Mouse (Mus musculus) lung, embryonic 15.5 days (tissue): ENCODE data around the gene Ciz1. TPM values are rescaled to one million over a fixed set of nuclear protein-coding genes. Genes with fewer than 3 reads are reported as not detected.

Source experiments
- ATAC-seq: fragments of 200-750 bp; cut with Nextera tagmentation; 2 replicates; pipeline ENCODE4 v1.8.0; 2017; ENCODE audit warnings: moderate number of reproducible peaks, borderline replicate concordance; ENCODE audit not compliant: low FRiP score, low TSS enrichment; ENCODE audit errors: extremely low read depth
- H3K27ac ChIP-seq: fragments of 300-500 bp; sonication (generic); 2 replicates; pipeline ENCODE4 v1.5.1; 2015; ENCODE audit warnings: moderate library complexity, mild to moderate bottlenecking, inconsistent platforms
- H3K27me3 ChIP-seq: fragments of 300-500 bp; sonication (generic); 2 replicates; pipeline ENCODE4 v1.6.1; 2015; ENCODE audit warnings: inconsistent platforms
- H3K36me3 ChIP-seq: fragments of 300-500 bp; sonication (generic); 2 replicates; pipeline ENCODE4 v1.6.1; 2015; ENCODE audit warnings: inconsistent platforms
- H3K4me1 ChIP-seq: fragments of 300-500 bp; sonication (generic); 2 replicates; pipeline ENCODE4 v1.6.1; 2015; ENCODE audit warnings: inconsistent platforms
- H3K4me2 ChIP-seq: fragments of 300-500 bp; sonication (generic); 2 replicates; pipeline ENCODE4 v1.6.1; 2015; ENCODE audit warnings: inconsistent platforms, mild to moderate bottlenecking, moderate library complexity
- H3K4me3 ChIP-seq: fragments of 300-500 bp; sonication (generic); 2 replicates; pipeline ENCODE4 v1.5.1; 2015; ENCODE audit warnings: mild to moderate bottlenecking, inconsistent platforms
- H3K9ac ChIP-seq: fragments of 300-500 bp; sonication (generic); 2 replicates; pipeline ENCODE4 v1.6.1; 2015; ENCODE audit warnings: inconsistent platforms
- H3K9me3 ChIP-seq: fragments of 300-500 bp; sonication (generic); 2 replicates; pipeline ENCODE4 v1.6.1; 2016; ENCODE audit warnings: inconsistent platforms
- WGBS: fragments of 180-500 bp; shearing (Covaris S2); methylation state at CpG from one replicate; pipeline ENCODE4 v1.1.7; 2015; 5-methylcytosine and 5-hydroxymethylcytosine counted together
- polyA plus RNA-seq: library from polyadenylated mRNA; unstranded; fragments of >200 nt; fragmentation: Nextera tagmentation; extraction: Ambion mirVana; gene quantifications from 2 replicates; pipeline ENCODE4 v1.2.1, GENCODE M21; 2015

Gene Ciz1
- polyA plus RNA-seq, 1 experiment from 2014 or later: 47.7 TPM

DNA sequence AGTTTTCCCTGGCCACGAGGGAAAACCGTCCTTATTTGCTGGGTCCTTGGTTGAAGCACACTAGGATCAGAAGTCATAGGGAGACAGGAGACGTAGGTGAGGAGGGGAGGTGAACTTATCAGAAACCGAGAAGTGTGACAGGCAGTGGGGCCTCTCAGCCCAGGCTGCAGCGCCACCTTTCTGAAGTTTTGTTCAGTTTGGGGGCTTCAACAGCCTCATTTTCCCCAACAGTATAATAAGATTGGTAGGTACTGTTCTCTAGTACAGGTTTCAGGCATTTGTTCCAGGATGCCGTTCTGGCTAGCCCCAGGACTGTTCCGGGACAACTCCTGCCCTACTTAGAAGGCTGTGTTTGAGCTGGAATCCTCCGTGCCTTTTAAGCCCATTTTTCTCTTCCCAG is 42.8 kb downstream of the Ciz1 start:
- no peaks in the 10 kb centered on the region for H3K27me3 ChIP-seq
- H3K4me2 ChIP-seq: peak overlapping the region; percentile 88
- peaks cover 15% of the 10 kb centered on the region for H3K4me1 ChIP-seq
- no peaks in the 10 kb centered on the region for H3K9me3 ChIP-seq
- peak overlapping the region; percentile 72 for H3K9ac ChIP-seq
- H3K36me3 ChIP-seq: no peaks in the 10 kb centered on the region
- WGBS: 2% methylated on average over 8 of the region's 8 CpGs
- peak overlapping the region; percentile 78 for H3K4me3 ChIP-seq
- ATAC-seq: no peak
- H3K27ac ChIP-seq: peak overlapping the region; percentile 96

DNA sequence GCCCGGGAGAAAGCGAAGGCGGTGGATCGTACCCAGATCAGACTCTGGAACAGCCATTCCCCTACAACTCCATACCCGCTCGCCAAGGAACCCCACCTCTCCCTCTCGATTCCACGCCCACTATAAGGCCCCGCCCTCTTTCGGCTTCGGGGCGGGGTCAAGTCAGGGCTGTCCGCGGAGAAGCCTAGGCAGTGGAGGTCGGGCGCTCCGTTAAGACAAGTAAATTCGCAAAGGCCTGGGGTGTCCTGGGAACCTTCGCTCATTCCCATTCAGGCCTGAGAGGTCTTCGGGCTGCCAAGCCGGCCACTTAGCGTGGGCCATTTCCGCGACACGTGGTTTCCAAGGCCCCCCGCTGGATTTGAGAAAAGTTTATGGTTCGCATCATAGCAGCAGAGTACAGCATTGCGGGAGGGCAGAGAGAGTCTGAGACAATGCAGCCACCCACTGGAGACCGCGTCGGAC is 43.4 kb downstream of the Ciz1 start, which contains the start of gene Ptges2:
Gene Ptges2, plus strand, starts transcription at position 413 of the 462 bp plus-strand sequence.
- Histone ChIP-seq H3K4me1 (peaks cover 15% of the 10 kb centered on the region), H3K36me3 (no peaks in the 10 kb centered on the region), H3K9ac (peak within 1 kb of the TSS; percentile 72), H3K27me3 (no peaks in the 10 kb centered on the region), H3K9me3 (no peaks in the 10 kb centered on the region), H3K27ac (peak within 1 kb of the TSS; percentile 96), H3K4me2 (peak within 1 kb of the TSS; percentile 88), H3K4me3 (peak within 1 kb of the TSS; percentile 78)
- ATAC-seq: peak; percentile 92
- WGBS: under 1% methylated on average over 31 of the region's 31 CpGs

DNA sequence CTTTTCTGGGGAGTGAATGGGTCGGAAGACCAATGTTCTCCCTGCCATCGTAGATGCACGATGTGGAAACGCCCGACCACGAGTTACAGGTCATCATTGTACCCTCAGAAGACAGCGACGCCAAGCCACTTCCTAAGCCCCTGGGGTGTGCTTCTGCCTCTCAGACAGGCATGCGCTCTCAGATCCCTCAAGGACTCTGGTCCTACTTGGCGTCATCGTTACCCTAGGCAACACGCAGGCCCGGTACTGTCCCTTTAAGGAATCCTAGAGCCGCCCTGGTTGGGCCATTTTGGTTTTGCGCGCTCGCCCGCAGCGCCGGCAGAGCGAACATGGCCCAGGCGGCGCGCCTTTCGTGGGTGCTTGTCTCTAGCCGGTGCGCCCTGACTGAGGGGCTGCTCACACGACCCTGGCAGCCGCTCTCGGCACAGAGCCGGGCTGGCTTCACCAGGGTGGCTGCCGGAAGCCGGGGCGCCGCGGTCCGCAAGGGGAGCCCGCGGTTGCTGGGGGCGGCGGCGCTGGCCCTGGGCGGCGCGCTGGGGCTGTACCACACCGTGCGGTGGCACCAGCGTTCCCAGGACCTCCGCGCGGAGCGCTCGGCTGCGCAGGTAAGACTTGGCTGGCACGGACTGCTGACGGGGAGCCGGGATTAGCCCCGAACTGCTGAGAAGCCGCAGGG is 44.0 kb downstream of the Ciz1 start:
- Histone ChIP-seq H3K9ac (peak overlapping the region; percentile 72), H3K27ac (peak overlapping the region; percentile 96), H3K4me1 (peaks cover 15% of the 10 kb centered on the region), H3K4me3 (peak overlapping the region; percentile 78), H3K9me3 (no peaks in the 10 kb centered on the region), H3K27me3 (no peaks in the 10 kb centered on the region), H3K4me2 (peak overlapping the region; percentile 88), H3K36me3 (0 out of 2 replicates have a peak, but pooled peaks cover 3% of the 10 kb centered on the region)
- peak; percentile 95 for ATAC-seq
- under 1% methylated on average over 59 of the region's 59 CpGs for WGBS

DNA sequence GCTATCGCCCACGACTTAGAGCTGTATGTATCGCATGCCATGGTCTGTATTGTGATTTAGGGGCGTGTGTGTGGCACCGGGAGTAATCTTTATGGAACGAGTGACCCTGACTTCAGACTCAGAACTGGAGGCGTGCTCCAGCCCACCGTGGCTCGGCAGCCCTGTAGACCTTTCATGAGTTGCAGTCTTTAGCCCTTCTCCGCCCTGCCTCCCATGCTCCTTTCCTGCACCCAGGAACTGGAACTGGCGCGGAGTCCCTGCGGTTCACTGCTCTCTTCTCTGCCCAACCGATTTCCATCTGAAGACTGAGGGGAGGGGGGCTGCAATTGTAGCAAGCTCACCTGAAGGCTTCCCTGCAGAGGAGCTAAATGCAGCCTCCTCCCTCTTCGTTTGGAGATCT is 44.6 kb downstream of the Ciz1 start:
- no peaks in the 10 kb centered on the region for H3K27me3 ChIP-seq
- peak overlapping the region; percentile 88 for H3K4me2 ChIP-seq
- no peaks in the 10 kb centered on the region for H3K9me3 ChIP-seq
- under 1% methylated on average over 15 of the region's 15 CpGs for WGBS
- peak overlapping the region; percentile 72 for H3K9ac ChIP-seq
- 0 out of 2 replicates have a peak, but pooled peaks cover 5% of the 10 kb centered on the region for H3K36me3 ChIP-seq
- peaks cover 15% of the 10 kb centered on the region for H3K4me1 ChIP-seq
- H3K27ac ChIP-seq: no peak overlapping the region
- ATAC-seq: no peak
- peak overlapping the region; percentile 78 for H3K4me3 ChIP-seq

DNA sequence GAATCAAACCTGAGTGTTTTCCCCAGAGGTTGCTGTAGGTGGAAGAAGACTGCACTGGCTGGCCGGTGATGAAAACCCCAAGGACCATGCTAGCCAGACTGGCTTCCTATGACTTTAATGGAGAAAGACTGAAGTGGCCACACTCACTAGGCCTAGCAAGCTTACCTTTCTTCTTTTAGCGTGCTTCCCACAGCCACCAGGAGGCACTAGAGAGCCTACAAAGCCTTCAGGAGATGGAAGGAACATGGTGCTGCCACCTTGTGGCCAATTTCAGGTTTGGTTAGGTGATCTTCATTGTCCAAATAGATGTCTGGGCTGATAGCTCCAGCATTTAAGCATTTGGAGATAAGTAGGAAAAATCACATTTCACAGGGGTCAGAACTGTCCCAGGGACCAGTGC is 52.5 kb downstream of the Ciz1 start:
- ATAC-seq: no peak

DNA sequence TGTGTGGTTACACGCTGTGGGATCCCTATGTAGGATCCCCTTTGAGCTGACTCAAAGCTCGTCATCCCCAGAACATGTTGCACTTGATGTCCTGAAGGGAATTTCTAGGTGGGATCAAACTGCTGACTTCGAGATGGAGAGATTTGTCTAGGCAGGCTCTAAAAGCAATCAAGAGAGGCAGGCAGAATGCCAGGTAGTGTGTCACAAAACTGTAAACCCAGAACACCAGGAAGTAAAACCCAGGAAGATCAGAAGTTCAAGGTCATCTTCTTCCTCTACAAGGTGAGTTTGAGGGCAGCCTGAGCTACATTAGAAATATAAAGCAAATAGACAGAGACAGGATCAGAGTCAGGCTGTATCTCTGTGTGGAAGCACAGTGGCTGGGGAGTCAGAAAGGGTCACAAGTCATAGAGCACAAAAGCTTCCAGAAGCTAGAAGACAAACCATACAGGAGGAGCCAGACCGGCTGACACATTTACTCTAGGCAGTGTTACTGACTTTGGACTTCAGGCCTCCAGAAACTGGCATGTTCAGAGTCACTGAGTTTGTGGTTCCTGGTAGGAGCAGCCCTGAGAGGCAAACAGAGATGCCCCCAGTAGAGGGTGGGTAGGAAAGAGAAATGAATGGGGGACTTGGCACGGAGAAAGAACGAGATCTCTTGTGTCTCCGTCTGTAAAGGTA is 55.2 kb downstream of the Ciz1 start:
- Histone ChIP-seq H3K4me3 (no peak overlapping the region), H3K36me3 (peaks cover 7% of the 10 kb centered on the region), H3K4me2 (no peak overlapping the region), H3K4me1 (peaks cover 7% of the 10 kb centered on the region; the same call in 1 of the 2 replicates), H3K9ac (no peak overlapping the region), H3K9me3 (no peaks in the 10 kb centered on the region), H3K27me3 (no peaks in the 10 kb centered on the region), H3K27ac (no peak overlapping the region)
- ATAC-seq: no peak
- 75% methylated on average over 7 of the region's 7 CpGs for WGBS

More for the DNA sequence above, 52.5 kb downstream of the Ciz1 start:
- Histone ChIP-seq H3K27ac (no peak overlapping the region), H3K4me1 (peaks cover 7% of the 10 kb centered on the region; the same call in 1 of the 2 replicates), H3K36me3 (peaks cover 14% of the 10 kb centered on the region), H3K27me3 (no peaks in the 10 kb centered on the region), H3K4me2 (no peak overlapping the region), H3K9ac (no peak overlapping the region), H3K4me3 (no peak overlapping the region), H3K9me3 (no peaks in the 10 kb centered on the region)
- 19% methylated on average over 2 of the region's 2 CpGs for WGBS

DNA sequence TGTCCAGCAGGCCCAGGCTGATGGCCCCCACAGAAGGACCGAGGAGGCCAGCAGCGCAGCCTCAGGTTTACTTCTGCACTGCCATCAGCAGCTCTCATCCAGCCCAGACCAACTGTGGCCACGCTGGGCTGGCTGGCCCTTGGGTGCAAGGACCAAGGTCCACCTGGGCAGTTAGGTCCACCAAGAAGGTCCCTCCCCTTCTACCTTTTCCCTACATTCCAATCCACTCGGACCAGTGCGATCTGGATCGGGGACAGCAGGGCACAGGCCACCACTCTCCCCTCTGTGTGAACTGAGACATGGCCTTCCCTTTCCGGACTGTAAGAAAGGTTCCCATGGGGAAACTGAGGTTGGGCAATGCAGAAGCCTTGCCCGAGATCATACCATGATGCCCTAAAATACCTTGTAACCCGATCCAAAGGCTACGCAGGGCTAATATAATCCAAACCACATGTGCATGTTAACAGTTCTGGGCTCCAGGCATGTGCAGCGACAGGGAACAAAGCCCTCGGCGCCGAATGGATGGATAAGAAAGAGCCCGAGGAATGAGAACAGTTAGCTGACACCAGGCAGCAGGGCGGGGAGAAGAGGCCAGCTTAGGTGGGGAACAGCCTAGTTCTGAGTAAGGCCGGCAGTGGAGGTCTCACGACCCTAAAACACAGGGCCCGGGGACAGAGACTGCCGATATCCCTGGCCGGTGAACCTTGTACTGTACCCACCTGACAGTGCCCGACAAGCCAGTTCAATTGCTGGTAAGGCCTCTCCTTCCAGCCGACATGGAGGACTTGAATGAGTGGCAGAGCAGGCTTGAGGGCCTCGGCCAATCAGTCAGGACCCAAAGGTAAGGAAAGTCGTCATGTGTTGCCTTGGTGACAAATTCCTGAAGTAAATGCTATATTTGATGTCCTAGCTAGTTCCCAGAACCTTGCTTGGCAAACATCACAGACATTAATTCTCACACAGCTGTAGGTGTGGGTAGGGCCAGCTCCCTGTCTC is 56.6 kb downstream of the Ciz1 start:
- no peak overlapping the region for H3K4me3 ChIP-seq
- peaks cover 7% of the 10 kb centered on the region; the same call in 1 of the 2 replicates for H3K4me1 ChIP-seq
- no peak overlapping the region for H3K9ac ChIP-seq
- ATAC-seq: peak; percentile 25; the same call in 1 of the 2 replicates
- no peaks in the 10 kb centered on the region for H3K27me3 ChIP-seq
- no peaks in the 10 kb centered on the region for H3K9me3 ChIP-seq
- 50% methylated on average over 25 of the region's 25 CpGs for WGBS
- H3K36me3 ChIP-seq: no peaks in the 10 kb centered on the region
- H3K27ac ChIP-seq: peak overlapping the region; percentile 51
- peak overlapping the region; percentile 24; the same call in 1 of the 2 replicates for H3K4me2 ChIP-seq

DNA sequence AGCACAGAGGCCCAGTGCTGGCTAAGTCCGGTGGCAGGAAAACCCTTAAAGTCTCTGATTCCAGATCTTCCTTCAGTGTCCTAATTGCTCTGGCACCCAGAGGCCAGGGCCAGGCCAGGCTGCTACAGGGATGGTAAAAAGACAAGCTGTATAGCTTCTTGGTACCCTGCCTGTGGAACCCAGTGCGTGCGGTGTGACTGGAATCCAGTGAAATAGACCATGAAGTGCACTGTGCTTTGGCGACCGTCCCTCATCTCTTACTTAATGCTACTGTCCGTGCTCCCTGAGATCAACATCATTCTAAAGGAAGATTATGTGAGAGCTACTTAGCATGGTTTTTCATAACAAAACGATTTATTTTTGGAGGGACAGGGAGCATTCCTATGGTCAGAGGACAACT is 59.3 kb downstream of the Ciz1 start:
- no peak for ATAC-seq
- H3K4me1 ChIP-seq: peaks cover 11% of the 10 kb centered on the region; the same call in 1 of the 2 replicates
- H3K4me3 ChIP-seq: no peak overlapping the region
- no peak overlapping the region for H3K4me2 ChIP-seq
- no peaks in the 10 kb centered on the region for H3K27me3 ChIP-seq
- no peaks in the 10 kb centered on the region for H3K9me3 ChIP-seq
- no peak overlapping the region for H3K27ac ChIP-seq
- 80% methylated on average over 7 of the region's 7 CpGs for WGBS
- H3K36me3 ChIP-seq: peaks cover 16% of the 10 kb centered on the region; the same call in 1 of the 2 replicates
- no peak overlapping the region for H3K9ac ChIP-seq

DNA sequence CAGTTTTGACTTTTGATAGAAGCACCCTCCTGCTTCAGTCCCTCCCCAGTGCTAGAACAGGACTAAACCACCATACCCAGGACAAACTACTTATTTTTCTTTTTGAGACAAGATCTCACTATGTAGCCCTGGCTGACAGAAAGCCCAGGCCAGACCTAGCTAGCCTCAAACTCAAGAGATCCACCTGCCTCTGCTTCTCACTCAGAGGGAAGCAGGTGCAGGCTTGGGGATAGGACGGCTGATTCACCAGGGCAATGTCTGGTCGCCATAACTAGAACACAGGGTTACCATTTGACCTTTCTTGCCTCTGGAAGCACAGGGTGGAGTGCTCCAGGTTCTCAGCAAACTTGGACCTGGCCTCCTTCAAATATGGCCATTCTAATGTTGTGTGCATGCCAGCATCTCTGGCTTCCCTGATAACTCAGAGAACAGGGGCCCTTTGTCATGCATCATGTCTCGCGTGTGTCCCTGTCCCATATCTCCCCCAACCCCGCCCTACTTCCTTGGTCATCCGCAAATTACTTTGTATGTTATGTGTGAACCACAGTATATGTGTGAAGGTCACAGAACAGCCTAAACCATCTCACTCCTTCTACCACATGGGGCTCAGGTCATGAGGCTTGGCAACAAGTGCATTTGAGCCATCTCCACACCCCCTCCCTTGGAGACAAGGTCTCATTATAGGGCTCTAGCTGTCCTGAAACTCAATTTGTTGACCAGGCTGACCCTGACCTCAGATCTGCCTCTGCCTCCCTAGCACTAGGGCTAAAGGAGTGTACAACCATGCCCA is 60.8 kb downstream of the Ciz1 start:
- H3K27ac ChIP-seq: no peak overlapping the region
- peaks cover 31% of the 10 kb centered on the region for H3K36me3 ChIP-seq
- no peaks in the 10 kb centered on the region for H3K27me3 ChIP-seq
- no peak overlapping the region for H3K4me3 ChIP-seq
- WGBS: 85% methylated on average over 6 of the region's 6 CpGs
- H3K4me1 ChIP-seq: peaks cover 11% of the 10 kb centered on the region; the same call in 1 of the 2 replicates
- no peak for ATAC-seq
- H3K9ac ChIP-seq: no peak overlapping the region
- no peak overlapping the region for H3K4me2 ChIP-seq
- no peaks in the 10 kb centered on the region for H3K9me3 ChIP-seq

DNA sequence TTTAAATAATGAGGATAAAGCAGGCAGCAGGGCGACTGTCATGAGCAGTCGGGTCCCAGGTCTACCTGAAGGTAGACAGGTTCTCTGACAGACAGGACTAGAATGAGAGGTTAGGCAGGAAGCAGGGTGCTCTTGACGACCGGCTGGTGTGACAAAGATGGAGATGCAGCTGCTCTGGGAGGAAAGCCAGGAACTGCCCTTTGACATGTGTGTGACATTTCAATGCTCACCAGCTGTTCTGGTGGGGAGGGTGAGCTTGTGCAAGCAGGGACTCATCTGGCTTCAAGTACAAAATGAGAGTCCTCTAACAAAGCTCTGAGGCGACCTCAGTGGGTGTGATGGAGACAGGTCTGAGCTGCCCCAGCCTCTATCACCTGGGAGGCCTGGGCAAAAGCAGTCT is 61.8 kb downstream of the Ciz1 start:
- H3K9me3 ChIP-seq: no peaks in the 10 kb centered on the region
- H3K27me3 ChIP-seq: no peaks in the 10 kb centered on the region
- no peak for ATAC-seq
- H3K27ac ChIP-seq: no peak overlapping the region
- no peak overlapping the region for H3K4me3 ChIP-seq
- H3K9ac ChIP-seq: no peak overlapping the region
- WGBS: 44% methylated on average over 5 of the region's 5 CpGs
- H3K36me3 ChIP-seq: peaks cover 41% of the 10 kb centered on the region
- H3K4me2 ChIP-seq: no peak overlapping the region
- peaks cover 9% of the 10 kb centered on the region; the same call in 1 of the 2 replicates for H3K4me1 ChIP-seq
